Mouse (Mus musculus) E14TG2a.4 (cell line): Measurements from ENCODE around the gene Gpr19.

Experiments
- CTCF ChIP-seq: conservative IDR thresholded peaks from 2 replicates; pipeline ENCODE4 v1.5.1; 2014; ENCODE audit warnings: low read length
- NANOG ChIP-seq: IDR thresholded peaks from 2 replicates; pipeline ENCODE4 v1.6.1; 2014; ENCODE audit warnings: borderline replicate concordance, low read length, mixed read lengths

DNA sequence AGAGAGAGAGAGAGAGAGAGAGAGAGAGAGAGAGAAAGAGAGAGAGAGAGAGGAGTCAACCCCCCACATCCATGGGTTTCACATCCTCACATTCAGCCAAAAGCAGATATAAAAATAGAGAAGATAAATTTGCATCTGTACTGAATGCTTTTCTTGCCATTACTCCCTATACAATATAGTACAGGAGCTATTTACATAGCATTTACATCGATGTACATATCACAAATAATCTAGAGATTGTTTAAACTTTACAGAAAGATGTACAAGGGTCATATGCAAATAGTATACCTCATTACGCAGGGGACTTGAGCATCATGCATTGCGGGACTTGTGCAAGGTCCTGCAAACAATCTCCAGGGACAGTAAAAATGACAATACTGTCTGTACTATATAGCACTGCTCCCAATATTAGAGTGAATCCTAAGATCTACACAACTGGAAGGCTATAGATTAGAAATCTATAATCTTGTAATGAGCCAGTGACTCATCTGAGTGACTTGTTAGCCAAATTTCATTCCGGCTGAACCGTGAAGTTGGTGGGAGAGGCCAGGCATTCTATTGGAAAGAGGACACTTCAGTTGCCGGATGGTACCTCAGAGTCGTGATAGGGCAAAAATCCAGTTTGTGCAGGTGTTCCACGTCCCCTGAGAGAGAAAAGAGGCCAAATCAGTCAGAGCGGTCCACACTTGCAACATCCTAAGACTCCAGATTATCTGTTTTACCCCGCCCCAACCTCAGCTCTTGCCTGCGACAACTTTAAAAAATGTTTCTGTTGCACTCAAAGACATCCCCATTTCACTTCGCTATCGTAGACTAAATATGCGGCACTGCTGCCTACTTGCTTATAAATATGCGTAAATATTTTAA is 1.6 kb downstream of the Gpr19 start:
- TF ChIP-seq CTCF = no peak
- no peak for TF ChIP-seq NANOG
